Mouse (Mus musculus) liver, embryonic 14.5 days (tissue): ENCODE data around the gene Tmem56.

Source experiments
- CTCF ChIP-seq: IDR thresholded peaks from 2 replicates; pipeline ENCODE4 v1.5.1; 2016; ENCODE audit warnings: antibody characterized with exemption, low read depth, control low read depth
- EP300 ChIP-seq: IDR thresholded peaks from 2 replicates; pipeline ENCODE4 v1.6.1; 2016; ENCODE audit warnings: antibody characterized with exemption, low read depth

GRCm38 (mm10) chr3:121156043-121156442 lies 126.9 kb downstream of the Tmem56 start:
- TF ChIP-seq CTCF (no peak), EP300 (no peak)
